Mouse (Mus musculus): Measurements from ENCODE around the gene Mettl27.

Mettl27 gene

GRCm38 (mm10) chr5:134932179-134932902 is at the start of gene Mettl27:
Gene Mettl27 (plus strand): TSS chr5:134932368.
- peak; percentile 96 for DNase-seq

GRCm38 (mm10) chr5:134883077-134883476 is 49.1 kb upstream of the Mettl27 start:
- no peak for DNase-seq

GRCm38 (mm10) chr5:134887447-134888335 is 44.5 kb upstream of the Mettl27 start:
- peak; percentile 70 for DNase-seq

- no peak for DNase-seq
These were observed 43.7 kb upstream of the Mettl27 start for GRCm38 (mm10) chr5:134888505-134888904.

GRCm38 (mm10) chr5:134890601-134891054 is 41.5 kb upstream of the Mettl27 start:
- no peak for DNase-seq

GRCm38 (mm10) chr5:134891552-134891951 is 40.6 kb upstream of the Mettl27 start:
- peak; percentile 12 for DNase-seq

GRCm38 (mm10) chr5:134892717-134893116 is 39.5 kb upstream of the Mettl27 start:
- DNase-seq, result no peak

GRCm38 (mm10) chr5:134895291-134895690 is 36.9 kb upstream of the Mettl27 start:
- no peak for DNase-seq

- DNase-seq, result no peak
These were observed 35.2 kb upstream of the Mettl27 start for GRCm38 (mm10) chr5:134896965-134897364.

GRCm38 (mm10) chr5:134897596-134897995 is 34.6 kb upstream of the Mettl27 start:
- no peak for DNase-seq

GRCm38 (mm10) chr5:134901012-134901643 is 31.0 kb upstream of the Mettl27 start:
- DNase-seq, result peak; percentile 51

GRCm38 (mm10) chr5:134901644-134902027 is 30.5 kb upstream of the Mettl27 start:
- DNase-seq, result no peak

- no peak for DNase-seq
These were observed 25.5 kb upstream of the Mettl27 start, which contains the start of gene Tmem270 for GRCm38 (mm10) chr5:134906633-134907032. Gene Tmem270 (minus strand): TSS chr5:134906733.

- DNase-seq, result peak; percentile 94
These were observed 25.0 kb upstream of the Mettl27 start for GRCm38 (mm10) chr5:134907135-134907534.

- DNase-seq, result no peak
These were observed 20.3 kb upstream of the Mettl27 start for GRCm38 (mm10) chr5:134911901-134912300.

GRCm38 (mm10) chr5:134913352-134913751 is 18.8 kb upstream of the Mettl27 start:
- DNase-seq, result no peak

- no peak for DNase-seq
These were observed 18.4 kb upstream of the Mettl27 start for GRCm38 (mm10) chr5:134913753-134914152.

GRCm38 (mm10) chr5:134914510-134914909 is 17.7 kb upstream of the Mettl27 start:
- no peak for DNase-seq

GRCm38 (mm10) chr5:134915311-134915710 is 16.9 kb upstream of the Mettl27 start, which contains the start of gene Cldn13:
Gene Cldn13 (minus strand): TSS chr5:134915526.
- DNase-seq, result no peak

GRCm38 (mm10) chr5:134918071-134918832 is 13.9 kb upstream of the Mettl27 start:
- peak; percentile 79 for DNase-seq

- DNase-seq, result no peak
These were observed 13.1 kb upstream of the Mettl27 start for GRCm38 (mm10) chr5:134919097-134919496.

- no peak for DNase-seq
These were observed 12.0 kb upstream of the Mettl27 start for GRCm38 (mm10) chr5:134920106-134920687.
